Mouse (Mus musculus) MEL (cell line): ENCODE data around the gene Dnajb8.

ENCODE experiments used
- POLR2A ChIP-seq, 2 experiments: IDR thresholded peaks; 2 replicates each; pipeline ENCODE4 v1.6.1; 2011 to 2012; ENCODE audit warnings: low read length in 2 of 2, mild to moderate bottlenecking in 2 of 2, control low read depth in 1 of 2, improper control_type of control experiment in 1 of 2, low read depth in 1 of 2, moderate library complexity in 1 of 2; ENCODE audit not compliant: control insufficient read depth in 1 of 2, insufficient read depth in 1 of 2, poor library complexity in 1 of 2
- POLR2AphosphoS2 ChIP-seq: IDR thresholded peaks from 2 replicates; pipeline ENCODE4 v1.6.1; 2011; ENCODE audit warnings: low read length, improper control_type of control experiment
- POLR2AphosphoS5 ChIP-seq: IDR thresholded peaks from 2 replicates; pipeline ENCODE4 v1.6.1; 2012; ENCODE audit warnings: low read depth, borderline replicate concordance, mild to moderate bottlenecking, inconsistent platforms, low read length, moderate library complexity, mixed read lengths

- TF ChIP-seq POLR2A (IDR thresholded peaks at IDR 0.05; ENCODE audit: control insufficient read depth in 1 of 2, insufficient read depth in 1 of 2, low read depth in 1 of 2, low read length in 2 of 2, poor library complexity in 1 of 2) = no peak
- TF ChIP-seq POLR2AphosphoS5 = no peak
- TF ChIP-seq POLR2AphosphoS2 = no peak
Measured at GRCm38 (mm10) chr6:88236513-88236912, 14.4 kb downstream of the Dnajb8 start.
